Mouse (Mus musculus): ENCODE results near the gene Pbx1. TPM values are rescaled to one million over a fixed set of nuclear protein-coding genes. Genes with fewer than 3 reads are reported as not detected.

The Pbx1 gene
- polyA plus RNA-seq, 1 experiment from 2014 or later = 59.2 TPM

DNA sequence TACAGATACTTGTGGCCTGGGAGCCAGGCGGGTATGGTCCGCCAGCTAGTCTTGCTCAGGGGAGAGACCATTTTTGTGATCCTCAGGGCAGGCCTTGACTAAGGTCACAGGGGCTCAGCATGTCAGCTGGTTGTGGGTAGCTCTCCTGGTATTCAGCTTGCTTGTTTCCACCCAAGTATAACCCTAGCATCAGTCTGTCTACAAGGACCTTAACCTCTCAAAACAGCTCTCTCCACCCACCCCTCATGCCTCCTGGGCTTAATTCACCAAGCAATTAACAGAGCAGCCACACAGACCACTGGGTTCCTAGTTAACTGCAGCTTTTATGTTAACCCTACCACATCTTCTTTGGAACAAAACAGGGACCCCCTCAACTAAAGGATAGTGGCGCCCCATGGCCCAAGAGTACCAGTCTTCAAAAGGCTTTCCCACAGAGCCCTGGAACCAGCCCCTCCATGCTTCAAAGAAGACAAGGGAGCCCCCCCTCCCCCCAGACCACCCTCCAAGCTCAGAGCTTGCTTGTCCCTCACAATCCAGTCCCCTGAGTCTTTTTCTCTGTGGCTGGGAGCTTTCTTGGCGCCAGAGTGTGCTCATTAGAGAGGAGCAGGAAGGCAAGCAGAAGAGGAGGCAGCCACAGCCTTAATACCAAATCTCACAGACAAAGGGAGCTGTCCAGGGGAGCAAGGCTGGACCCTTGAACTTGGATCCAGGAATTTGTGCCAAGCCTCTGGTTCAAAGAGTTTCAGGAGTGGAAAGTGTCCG is 48.1 kb downstream of the Pbx1 start:
- Histone ChIP-seq H3K4me3 (ENCODE audit: low read depth, low read length) (no peak overlapping the region), H3K4me2 (replicated peaks; ENCODE audit: low read depth, low read length) (no peak overlapping the region), H3K27ac (ENCODE audit: low read depth, low read length) (peak overlapping the region; percentile 43), H3K9me3 (ENCODE audit: control insufficient read depth, low read length) (no peaks in the 10 kb centered on the region), H3K27me3 (ENCODE audit: control insufficient read depth, insufficient read depth, low read length) (no peaks in the 10 kb centered on the region), H3K36me3 (ENCODE audit: control insufficient read depth, insufficient read depth, low read length) (no peaks in the 10 kb centered on the region), H3K9ac (ENCODE audit: low read depth, low read length) (0 out of 2 replicates have a peak overlapping the region, but pooled peaks have one; percentile 11), H3K4me1 (replicated peaks; ENCODE audit: control insufficient read depth, insufficient read depth, low read length) (peaks cover 22% of the 10 kb centered on the region)
- ATAC-seq (ENCODE audit: low FRiP score) (peak; percentile 36; the same call in 1 of the 2 replicates), DNase-seq (ENCODE audit: low spot score) (peak; percentile 48)
- 18% methylated on average over 5 of the region's 5 CpGs for WGBS

DNA sequence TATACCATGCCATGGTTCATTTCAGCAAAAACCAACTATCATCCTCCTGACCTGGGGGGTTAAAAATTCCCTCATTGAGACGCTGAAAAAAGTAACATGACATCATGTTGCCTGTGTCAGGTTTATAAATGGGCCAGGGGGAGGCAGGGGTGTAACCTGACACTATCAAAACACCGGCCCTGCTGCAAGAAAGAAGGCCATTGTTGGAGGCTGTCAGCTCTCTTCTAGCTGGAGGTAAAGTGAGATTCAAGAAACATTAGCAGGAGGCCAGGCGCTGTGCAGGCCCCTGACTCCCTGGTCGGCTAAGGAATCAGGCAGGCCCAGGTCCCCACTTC is 49.3 kb downstream of the Pbx1 start:
- H3K4me3 ChIP-seq (ENCODE audit: low read depth, low read length) = no peak overlapping the region
- H3K36me3 ChIP-seq (ENCODE audit: control insufficient read depth, insufficient read depth, low read length) = no peaks in the 10 kb centered on the region
- 2% methylated on average over 4 of the region's 4 CpGs for WGBS
- H3K27me3 ChIP-seq (ENCODE audit: control insufficient read depth, insufficient read depth, low read length) = no peaks in the 10 kb centered on the region
- H3K27ac ChIP-seq (ENCODE audit: low read depth, low read length) = peak overlapping the region; percentile 39
- no peaks in the 10 kb centered on the region for H3K9me3 ChIP-seq (ENCODE audit: control insufficient read depth, low read length)
- DNase-seq (ENCODE audit: low spot score) (peak; percentile 63), ATAC-seq (ENCODE audit: low FRiP score) (peak; percentile 55; the same call in 1 of the 2 replicates)
- no peak overlapping the region for H3K4me2 ChIP-seq (replicated peaks; ENCODE audit: low read depth, low read length)
- H3K9ac ChIP-seq (ENCODE audit: low read depth, low read length) = no peak overlapping the region
- H3K4me1 ChIP-seq (replicated peaks; ENCODE audit: control insufficient read depth, insufficient read depth, low read length) = peaks cover 22% of the 10 kb centered on the region

DNA sequence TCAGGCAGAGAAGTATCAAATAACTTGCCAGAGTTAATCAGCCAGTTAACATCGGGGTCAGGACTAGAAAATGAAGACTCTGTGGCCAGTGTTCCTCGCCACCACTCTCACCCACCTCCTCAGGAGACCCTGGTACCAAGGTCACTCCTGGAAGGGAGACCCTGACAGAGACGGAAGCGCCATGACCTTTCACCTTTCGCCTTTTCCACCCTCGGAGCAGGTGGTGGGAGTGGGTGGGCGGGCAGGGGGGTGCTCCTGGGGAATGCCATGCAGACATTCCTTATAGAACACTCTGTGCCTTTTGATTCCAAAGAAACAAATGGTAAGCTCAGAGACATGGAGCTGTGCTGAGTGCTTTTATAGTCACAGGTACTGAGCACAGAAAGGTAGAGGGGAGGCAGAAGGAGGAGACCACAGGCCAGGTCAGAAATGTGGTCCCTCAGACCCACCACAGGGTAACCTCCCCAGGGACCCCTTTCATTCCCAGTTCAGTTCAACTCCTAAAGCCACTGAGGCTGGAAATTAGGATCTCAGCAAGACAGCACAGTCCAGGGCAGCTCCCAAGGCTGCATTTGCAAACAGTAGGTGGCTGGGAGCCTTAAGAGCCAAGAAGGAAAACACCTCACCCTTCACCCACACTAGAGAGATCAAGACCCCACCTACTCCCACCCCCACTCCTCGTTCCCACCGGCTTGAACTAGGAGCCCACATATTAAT is 49.8 kb downstream of the Pbx1 start:
- H3K4me3 ChIP-seq (ENCODE audit: low read depth, low read length) = no peak overlapping the region

DNA sequence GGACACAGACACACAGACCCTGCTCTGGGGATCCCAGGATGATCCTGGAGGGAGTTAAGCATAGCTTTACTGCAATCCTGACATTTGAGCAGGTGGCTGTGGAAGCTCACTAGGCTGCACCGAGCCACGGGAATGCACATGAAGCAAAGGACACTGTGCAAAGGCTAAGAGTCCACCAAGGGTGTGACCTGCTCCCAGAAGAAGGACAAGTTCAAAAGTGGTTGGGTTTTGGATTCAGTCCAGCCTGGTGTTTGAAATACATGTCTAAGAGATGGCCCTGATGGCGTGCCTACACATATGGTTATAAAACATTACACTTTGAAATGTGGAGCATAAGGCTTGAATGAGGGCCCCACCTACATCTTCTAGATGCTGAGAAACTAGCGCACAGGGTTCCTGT is 50.6 kb downstream of the Pbx1 start:
- peaks cover 22% of the 10 kb centered on the region for H3K4me1 ChIP-seq (replicated peaks; ENCODE audit: control insufficient read depth, insufficient read depth, low read length)

More for the DNA sequence above, 49.8 kb downstream of the Pbx1 start:
- Histone ChIP-seq H3K27ac (ENCODE audit: low read depth, low read length) (peak overlapping the region; percentile 31; the same call in 1 of the 2 replicates), H3K4me2 (replicated peaks; ENCODE audit: low read depth, low read length) (no peak overlapping the region), H3K9ac (ENCODE audit: low read depth, low read length) (no peak overlapping the region), H3K9me3 (ENCODE audit: control insufficient read depth, low read length) (no peaks in the 10 kb centered on the region), H3K27me3 (ENCODE audit: control insufficient read depth, insufficient read depth, low read length) (no peaks in the 10 kb centered on the region), H3K4me1 (replicated peaks; ENCODE audit: control insufficient read depth, insufficient read depth, low read length) (peaks cover 22% of the 10 kb centered on the region), H3K36me3 (ENCODE audit: control insufficient read depth, insufficient read depth, low read length) (no peaks in the 10 kb centered on the region)
- no peak for DNase-seq (ENCODE audit: low spot score)
- peak; percentile 46; the same call in 1 of the 2 replicates for ATAC-seq (ENCODE audit: low FRiP score)
- 11% methylated on average over 9 of the region's 9 CpGs for WGBS

DNA sequence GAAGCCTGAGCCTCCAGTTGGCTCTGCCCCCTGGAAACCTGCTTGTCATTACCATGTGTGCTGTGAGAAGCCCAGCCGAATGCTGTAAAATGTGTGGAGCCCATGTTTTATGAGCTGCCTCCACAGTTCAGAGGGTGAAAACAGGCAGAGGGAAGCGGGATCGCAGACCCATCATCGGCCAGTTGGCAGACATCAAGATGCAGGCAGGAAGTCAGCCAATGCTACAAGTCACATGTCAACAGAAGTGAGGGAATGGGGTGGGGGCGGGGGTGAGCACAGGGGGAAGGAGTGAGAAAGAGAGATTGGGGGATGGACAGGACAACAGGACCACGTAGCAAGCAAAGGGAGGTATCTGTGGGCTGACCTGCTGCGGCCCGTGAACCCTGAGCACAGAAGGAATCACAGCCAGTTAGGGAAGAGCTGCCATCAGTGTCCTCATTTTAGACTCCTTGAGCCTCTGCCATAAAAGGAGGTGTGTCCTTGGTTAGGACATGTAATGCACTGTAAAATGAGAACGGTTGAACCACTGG is 51.8 kb downstream of the Pbx1 start:
- Histone ChIP-seq H3K36me3 (ENCODE audit: control insufficient read depth, insufficient read depth, low read length) (no peaks in the 10 kb centered on the region), H3K27ac (ENCODE audit: low read depth, low read length) (no peak overlapping the region), H3K4me2 (replicated peaks; ENCODE audit: low read depth, low read length) (no peak overlapping the region), H3K4me1 (replicated peaks; ENCODE audit: control insufficient read depth, insufficient read depth, low read length) (peaks cover 22% of the 10 kb centered on the region), H3K27me3 (ENCODE audit: control insufficient read depth, insufficient read depth, low read length) (no peaks in the 10 kb centered on the region), H3K4me3 (ENCODE audit: low read depth, low read length) (no peak overlapping the region), H3K9me3 (ENCODE audit: control insufficient read depth, low read length) (no peaks in the 10 kb centered on the region), H3K9ac (ENCODE audit: low read depth, low read length) (no peak overlapping the region)
- 73% methylated on average over 9 of the region's 9 CpGs for WGBS
- DNase-seq (ENCODE audit: low spot score) (no peak), ATAC-seq (ENCODE audit: low FRiP score) (no peak)

More for the DNA sequence above, 50.6 kb downstream of the Pbx1 start:
- Histone ChIP-seq H3K36me3 (ENCODE audit: control insufficient read depth, insufficient read depth, low read length) (no peaks in the 10 kb centered on the region), H3K27me3 (ENCODE audit: control insufficient read depth, insufficient read depth, low read length) (no peaks in the 10 kb centered on the region), H3K9me3 (ENCODE audit: control insufficient read depth, low read length) (no peaks in the 10 kb centered on the region), H3K27ac (ENCODE audit: low read depth, low read length) (no peak overlapping the region), H3K4me3 (ENCODE audit: low read depth, low read length) (no peak overlapping the region), H3K4me2 (replicated peaks; ENCODE audit: low read depth, low read length) (no peak overlapping the region), H3K9ac (ENCODE audit: low read depth, low read length) (no peak overlapping the region)
- no peak for ATAC-seq (ENCODE audit: low FRiP score)
- WGBS = 69% methylated on average over 4 of the region's 4 CpGs
- DNase-seq (ENCODE audit: low spot score) = no peak

- DNase-seq (ENCODE audit: low spot score) (no peak), ATAC-seq (ENCODE audit: low FRiP score) (no peak)
- Histone ChIP-seq H3K27me3 (ENCODE audit: control insufficient read depth, insufficient read depth, low read length) (no peaks in the 10 kb centered on the region), H3K9me3 (ENCODE audit: control insufficient read depth, low read length) (no peaks in the 10 kb centered on the region), H3K4me2 (replicated peaks; ENCODE audit: low read depth, low read length) (no peak overlapping the region), H3K4me3 (ENCODE audit: low read depth, low read length) (no peak overlapping the region), H3K36me3 (ENCODE audit: control insufficient read depth, insufficient read depth, low read length) (no peaks in the 10 kb centered on the region), H3K27ac (ENCODE audit: low read depth, low read length) (no peak overlapping the region), H3K9ac (ENCODE audit: low read depth, low read length) (no peak overlapping the region), H3K4me1 (replicated peaks; ENCODE audit: control insufficient read depth, insufficient read depth, low read length) (peaks cover 6% of the 10 kb centered on the region)
- WGBS = 28% methylated on average over 6 of the region's 6 CpGs
These were observed 54.4 kb downstream of the Pbx1 start for GRCm38 (mm10) chr1:168377650-168378049.

- H3K27me3 ChIP-seq (ENCODE audit: control insufficient read depth, insufficient read depth, low read length) = no peaks in the 10 kb centered on the region
- H3K9ac ChIP-seq (ENCODE audit: low read depth, low read length) = no peak overlapping the region
- no peak overlapping the region for H3K4me2 ChIP-seq (replicated peaks; ENCODE audit: low read depth, low read length)
- no peaks in the 10 kb centered on the region; the same call in none of the 2 replicates for H3K4me1 ChIP-seq (replicated peaks; ENCODE audit: control insufficient read depth, insufficient read depth, low read length)
- DNase-seq (ENCODE audit: low spot score) (no peak), ATAC-seq (ENCODE audit: low FRiP score) (no peak)
- 72% methylated on average over 3 of the region's 3 CpGs for WGBS
- no peaks in the 10 kb centered on the region for H3K36me3 ChIP-seq (ENCODE audit: control insufficient read depth, insufficient read depth, low read length)
- no peak overlapping the region for H3K27ac ChIP-seq (ENCODE audit: low read depth, low read length)
- H3K4me3 ChIP-seq (ENCODE audit: low read depth, low read length) = no peak overlapping the region
- H3K9me3 ChIP-seq (ENCODE audit: control insufficient read depth, low read length) = no peaks in the 10 kb centered on the region
These were observed 55.7 kb downstream of the Pbx1 start for GRCm38 (mm10) chr1:168376330-168376729.

GRCm38 (mm10) chr1:168374953-168375600 is 57.0 kb downstream of the Pbx1 start:
- H3K4me2 ChIP-seq (replicated peaks; ENCODE audit: low read depth, low read length) = no peak overlapping the region
- ATAC-seq (ENCODE audit: low FRiP score) = no peak
- no peaks in the 10 kb centered on the region for H3K27me3 ChIP-seq (ENCODE audit: control insufficient read depth, insufficient read depth, low read length)
- H3K36me3 ChIP-seq (ENCODE audit: control insufficient read depth, insufficient read depth, low read length) = no peaks in the 10 kb centered on the region
- no peak for DNase-seq (ENCODE audit: low spot score)
- no peak overlapping the region for H3K4me3 ChIP-seq (ENCODE audit: low read depth, low read length)
- H3K9ac ChIP-seq (ENCODE audit: low read depth, low read length) = no peak overlapping the region
- H3K27ac ChIP-seq (ENCODE audit: low read depth, low read length) = no peak overlapping the region
- no peaks in the 10 kb centered on the region for H3K9me3 ChIP-seq (ENCODE audit: control insufficient read depth, low read length)
- WGBS = 90% methylated on average over 12 of the region's 12 CpGs
- H3K4me1 ChIP-seq (replicated peaks; ENCODE audit: control insufficient read depth, insufficient read depth, low read length) = no peaks in the 10 kb centered on the region; the same call in none of the 2 replicates

Measured in hindbrain, embryonic 11.5 days (tissue).